Mouse (Mus musculus) bone marrow, adult 2 months (tissue): ENCODE results near the gene Gm8122. TPM values are rescaled to one million over a fixed set of nuclear protein-coding genes. Genes with fewer than 3 reads are reported as not detected.
"Not testable (repeated sequence)": the region's sequence is repeated elsewhere in the genome, so short reads cannot be mapped to it uniquely, and the experiment has no call there.

Source experiments
- H3K27ac ChIP-seq: fragments of 200-500 bp; 2 replicates; pipeline ENCODE4 v1.5.1; 2012; ENCODE audit warnings: low read depth, mild to moderate bottlenecking, control low read depth, inconsistent platforms, low read length; ENCODE audit not compliant: control insufficient read depth, poor library complexity, insufficient read depth
- H3K4me1 ChIP-seq: fragments of 200-500 bp; 2 replicates; pipeline ENCODE4 v1.6.1; 2011; ENCODE audit warnings: low read length; ENCODE audit not compliant: control insufficient read depth, insufficient read depth
- H3K4me3 ChIP-seq: fragments of 200-500 bp; replicated peaks from 2 replicates; pipeline ENCODE3; 2011; ENCODE audit warnings: mild to moderate bottlenecking, low read depth, low read length, control low read depth; ENCODE audit not compliant: control insufficient read depth
- WGBS: fragments of 180-500 bp; shearing (Covaris S2); methylation state at CpG from one replicate; pipeline ENCODE4 v1.1.7; 2018; 5-methylcytosine and 5-hydroxymethylcytosine counted together
- polyA plus RNA-seq: library from polyadenylated mRNA; stranded (reverse); fragments of >200 nt; gene quantifications from 2 replicates; pipeline ENCODE4 v1.2.4, GENCODE M21; 2011; ENCODE audit warnings: low replicate concordance; ENCODE audit not compliant: missing spikeins, insufficient read depth, insufficient read length

The Gm8122 gene
- not detected in 2 replicates for polyA plus RNA-seq

DNA sequence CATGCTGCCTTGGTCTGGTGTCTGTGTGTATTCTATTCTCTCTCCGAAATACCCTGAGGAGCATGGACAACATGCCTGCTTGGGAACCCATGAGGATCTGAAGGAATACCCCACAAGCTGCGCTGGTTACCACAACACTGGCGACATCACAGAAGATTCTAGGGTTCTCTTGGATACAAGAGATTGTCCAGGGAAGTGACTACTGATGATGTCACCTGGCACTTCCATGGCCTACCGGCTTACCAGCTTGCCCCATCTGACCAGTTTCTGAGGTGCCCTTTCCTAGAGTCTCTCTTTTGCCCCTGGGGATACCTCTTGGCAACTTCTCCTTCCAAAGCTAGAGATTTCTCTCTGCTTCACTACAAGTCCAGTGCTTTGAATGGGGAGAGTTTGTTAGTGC lies at the start of gene Gm8122:
Gm8122 (minus strand) TSS at position 101 of the 400 bp plus-strand sequence.
- not testable (repeated sequence) for H3K27ac ChIP-seq, H3K4me1 ChIP-seq, H3K4me3 ChIP-seq
- WGBS = 85% methylated on average over 4 of the region's 4 CpGs

- not testable (repeated sequence) for H3K4me3 ChIP-seq, H3K4me1 ChIP-seq, H3K27ac ChIP-seq
- WGBS = 72% methylated on average over 3 of the region's 3 CpGs
Observed at GRCm38 (mm10) chr14:43278681-43279080, 43.6 kb upstream of the Gm8122 start.

DNA sequence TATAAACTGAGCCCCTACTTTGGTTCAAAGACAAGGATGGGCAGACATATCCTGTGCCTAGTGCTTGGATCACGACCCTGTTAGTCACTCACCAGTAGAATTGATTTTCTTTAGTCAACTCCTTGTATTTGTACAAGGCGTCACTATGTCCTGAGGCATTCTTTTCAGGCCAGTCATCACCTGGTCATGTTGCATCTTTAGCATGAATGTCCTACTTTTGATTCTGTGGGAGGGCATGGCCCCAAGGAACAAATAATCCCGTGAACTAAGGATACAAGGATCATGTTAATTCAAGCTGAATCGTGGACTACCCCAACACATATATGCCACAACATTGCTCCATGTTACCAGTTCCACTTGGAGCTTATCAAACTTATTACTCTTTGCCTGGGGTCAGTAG lies 43.0 kb upstream of the Gm8122 start:
- H3K4me1 ChIP-seq, H3K27ac ChIP-seq, H3K4me3 ChIP-seq: not testable (repeated sequence)
- WGBS = 59% methylated on average over 4 of the region's 4 CpGs

DNA sequence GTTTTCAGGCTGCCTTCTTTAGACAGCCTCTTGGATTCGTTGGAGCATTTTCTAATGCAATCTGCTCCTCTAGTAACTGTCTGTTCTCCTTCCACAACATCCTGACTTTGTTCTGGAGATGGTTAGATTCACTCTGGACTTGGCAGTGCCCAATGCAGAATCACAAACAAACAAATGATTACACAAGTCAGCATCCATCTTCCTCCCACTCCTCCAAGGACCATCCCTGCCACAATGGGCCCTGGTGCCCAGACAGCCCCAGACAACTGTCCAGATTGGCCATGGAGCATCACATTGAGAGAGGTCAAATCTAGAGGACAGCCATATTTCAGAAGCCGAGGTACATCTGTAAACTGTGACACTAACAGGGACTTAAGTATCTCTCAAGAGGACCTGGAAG lies 42.4 kb upstream of the Gm8122 start:
- H3K27ac ChIP-seq, H3K4me3 ChIP-seq, H3K4me1 ChIP-seq: not testable (repeated sequence)
- 46% methylated on average over 2 of the region's 2 CpGs for WGBS

- not testable (repeated sequence) for H3K4me3 ChIP-seq, H3K4me1 ChIP-seq, H3K27ac ChIP-seq
- WGBS = 76% methylated on average over 1 of the region's 1 CpGs
Observed at GRCm38 (mm10) chr14:43275752-43276151, 40.6 kb upstream of the Gm8122 start.

DNA sequence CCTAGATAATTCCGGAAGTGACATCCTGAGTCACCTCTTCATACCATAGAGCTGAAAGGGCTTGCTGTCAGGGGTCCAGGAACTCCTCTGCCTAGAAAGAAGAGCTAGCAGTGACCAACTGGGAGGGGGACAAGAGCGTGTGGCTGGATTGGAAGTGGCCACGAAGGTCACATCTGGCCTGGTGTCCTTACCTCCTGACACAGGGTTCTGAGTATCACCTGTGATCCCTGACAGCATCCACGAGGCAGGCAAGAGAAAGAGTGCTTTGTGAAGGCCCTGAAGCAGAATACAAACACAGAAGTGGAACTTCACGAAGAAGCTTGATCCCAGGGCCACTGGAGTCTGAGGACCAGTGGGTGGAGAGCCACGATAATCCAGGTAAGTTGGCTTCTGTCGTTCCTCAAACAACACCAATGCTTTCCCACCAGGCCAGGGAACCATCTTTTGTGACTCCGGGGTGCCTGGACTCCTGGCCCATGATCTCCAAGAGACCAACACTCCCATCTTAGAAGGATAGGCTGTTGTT lies 39.9 kb upstream of the Gm8122 start, which contains the start of gene Gm9732:
Gm9732 (plus strand) TSS at position 51 of the 526 bp plus-strand sequence.
- WGBS = 70% methylated on average over 8 of the region's 8 CpGs
- not testable (repeated sequence) for H3K27ac ChIP-seq, H3K4me3 ChIP-seq, H3K4me1 ChIP-seq

GRCm38 (mm10) chr14:43273161-43273560 lies 38.1 kb upstream of the Gm8122 start:
- not testable (repeated sequence) for H3K4me3 ChIP-seq, H3K4me1 ChIP-seq, H3K27ac ChIP-seq
- 76% methylated on average over 1 of the region's 1 CpGs for WGBS

DNA sequence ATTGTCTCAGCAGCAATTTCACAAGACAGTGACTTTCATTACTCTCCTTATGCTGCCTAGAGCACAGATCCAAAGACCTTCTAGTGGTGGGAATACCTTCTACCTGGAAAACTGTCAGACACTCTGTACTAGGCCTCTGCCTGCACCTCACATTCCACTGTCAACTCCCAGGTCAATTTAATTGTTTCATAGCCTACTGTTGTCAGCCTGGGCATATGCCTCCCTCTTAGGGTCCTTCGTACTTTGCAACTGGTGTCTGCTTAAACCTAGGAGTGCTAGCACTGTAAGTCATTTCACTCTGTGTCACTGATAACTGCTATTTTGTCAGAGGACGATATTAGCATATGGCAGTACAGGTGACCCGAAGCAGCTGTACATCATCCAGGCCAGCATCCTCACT lies 34.1 kb upstream of the Gm8122 start:
- whole genome bisulfite sequencing = 80% methylated on average over 3 of the region's 3 CpGs

DNA sequence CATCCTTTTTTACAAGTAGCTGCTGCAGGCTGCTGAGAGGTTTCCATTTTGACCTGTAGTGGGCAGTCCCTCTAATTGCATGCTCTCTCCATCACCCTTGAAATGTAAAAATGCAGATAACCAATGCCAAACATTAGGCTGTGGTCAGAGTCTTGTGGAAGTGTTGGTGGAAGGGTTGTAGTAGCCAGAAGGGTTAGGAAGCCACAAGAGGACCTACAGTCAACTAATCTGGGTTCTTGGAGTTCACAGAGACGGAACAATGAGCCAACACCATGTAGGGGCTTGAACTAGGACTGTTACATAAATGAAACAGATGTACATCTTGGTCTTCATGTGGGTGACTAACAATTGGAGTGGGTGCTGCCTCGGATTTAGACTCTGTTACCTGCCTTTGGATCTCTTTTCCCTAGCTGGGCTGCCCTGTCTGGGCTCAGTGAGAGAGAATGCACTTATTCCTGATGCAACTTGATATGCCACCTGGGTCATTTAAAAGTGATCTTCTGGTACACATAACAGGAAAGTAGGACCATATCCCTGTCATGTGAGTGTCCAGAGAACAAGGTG lies 33.5 kb upstream of the Gm8122 start:
- 20% methylated on average over 2 of the region's 2 CpGs for WGBS
- H3K27ac ChIP-seq, H3K4me1 ChIP-seq, H3K4me3 ChIP-seq: not testable (repeated sequence)

More for the DNA sequence above, 34.1 kb upstream of the Gm8122 start:
- not testable (repeated sequence) for H3K27ac ChIP-seq, H3K4me3 ChIP-seq, H3K4me1 ChIP-seq

GRCm38 (mm10) chr14:43263421-43263820 lies 28.3 kb upstream of the Gm8122 start:
- 86% methylated on average over 3 of the region's 3 CpGs for WGBS

GRCm38 (mm10) chr14:43258349-43258748 lies 23.2 kb upstream of the Gm8122 start, which contains the start of gene Gm8126:
Gm8126 (plus strand) TSS chr14:43258649.
- not testable (repeated sequence) for H3K4me3 ChIP-seq, H3K27ac ChIP-seq, H3K4me1 ChIP-seq
- 70% methylated on average over 3 of the region's 4 CpGs for WGBS

More at GRCm38 (mm10) chr14:43263421-43263820, 28.3 kb upstream of the Gm8122 start:
- not testable (repeated sequence) for H3K4me3 ChIP-seq, H3K27ac ChIP-seq, H3K4me1 ChIP-seq

DNA sequence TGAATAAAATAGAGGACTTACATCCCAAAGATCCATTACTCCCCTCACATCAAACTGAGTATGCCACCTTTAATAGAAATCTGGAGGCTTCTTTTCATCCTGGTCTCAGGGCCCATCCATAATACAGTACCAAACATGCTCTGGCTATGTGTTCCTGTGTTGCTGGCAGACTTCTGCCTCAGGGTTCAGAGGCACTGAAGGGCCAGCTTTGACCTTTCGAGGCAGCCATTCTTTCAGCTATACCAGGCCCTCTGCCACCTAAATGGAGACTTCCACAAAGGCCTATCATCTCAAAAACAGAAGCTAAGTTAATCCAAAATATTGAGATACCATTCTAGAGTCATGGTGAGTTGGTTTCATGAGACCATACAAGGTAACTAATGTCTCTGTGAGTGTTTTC lies 21.4 kb upstream of the Gm8122 start:
- not testable (repeated sequence) for H3K4me3 ChIP-seq, H3K27ac ChIP-seq, H3K4me1 ChIP-seq
- 48% methylated on average over 1 of the region's 1 CpGs for WGBS

GRCm38 (mm10) chr14:43250549-43251253 lies 15.6 kb upstream of the Gm8122 start:
- not testable (repeated sequence) for H3K4me3 ChIP-seq, H3K4me1 ChIP-seq, H3K27ac ChIP-seq
- 38% methylated on average over 6 of the region's 6 CpGs for WGBS
